Comparison of ENCODE assay signal across 8 mouse cellular contexts in the genomic region with DNA sequence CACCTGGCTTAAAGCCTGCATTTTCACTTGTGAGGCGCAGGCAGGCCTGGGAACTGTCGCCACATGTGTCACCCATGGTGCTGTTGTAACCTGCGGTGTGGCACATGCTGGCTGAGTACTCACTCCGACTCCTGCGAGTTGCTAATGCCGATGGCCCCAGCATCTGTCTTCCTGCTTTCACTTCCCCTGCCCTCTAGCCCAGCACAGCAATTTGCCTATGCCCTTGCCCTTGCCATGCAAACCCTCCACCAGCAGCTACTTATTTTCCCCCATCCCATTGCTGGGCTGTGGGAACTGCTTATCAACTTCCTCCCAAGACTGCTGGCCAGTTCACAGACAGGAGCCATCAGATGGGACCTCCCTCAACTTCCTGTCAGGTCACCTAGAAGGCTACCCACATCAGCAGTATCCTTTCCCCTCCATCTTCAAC. TPM values are rescaled to one million over a fixed set of nuclear protein-coding genes. Genes with fewer than 3 reads are reported as not detected.
A peak's percentile ranks its signal among the peaks of the same experiment; 100 is the strongest.
DNase-seq lines count a peak whose midpoint lies in the region; ATAC-seq lines count a peak whose summit lies in the region.

No protein-coding gene starts in this region.

- no peaks in the 10 kb centered on the region for H3K79me2 ChIP-seq in macrophage (ENCODE audit: inconsistent target)

- no peaks in the 10 kb centered on the region for H3K9me3 ChIP-seq in midbrain, embryonic 10.5 days (replicated peaks)
- H3K9me3 ChIP-seq in midbrain, embryonic 15.5 days: no peaks in the 10 kb centered on the region
- no peaks in the 10 kb centered on the region for H3K9me3 ChIP-seq in heart, embryonic 13.5 days
- H3K9me3 ChIP-seq in intestine, embryonic 15.5 days: no peaks in the 10 kb centered on the region

- H3K4me3 ChIP-seq in midbrain, embryonic 10.5 days: no peak overlapping the region
- no peak overlapping the region for H3K4me3 ChIP-seq in midbrain, embryonic 15.5 days
- H3K4me3 ChIP-seq in heart, embryonic 13.5 days: no peak overlapping the region
- H3K4me3 ChIP-seq in macrophage (ENCODE audit: inconsistent target): no peak overlapping the region
- no peak overlapping the region for H3K4me3 ChIP-seq in intestine, embryonic 15.5 days (replicated peaks)

- no peak overlapping the region for H3K4me2 ChIP-seq in midbrain, embryonic 15.5 days
- H3K4me2 ChIP-seq in heart, embryonic 13.5 days: no peak overlapping the region
- H3K4me2 ChIP-seq in intestine, embryonic 15.5 days (replicated peaks): no peak overlapping the region

- no peaks in the 10 kb centered on the region for H3K27me3 ChIP-seq in midbrain, embryonic 10.5 days (ENCODE audit: low read depth, poor library complexity, severe bottlenecking)
- no peaks in the 10 kb centered on the region for H3K27me3 ChIP-seq in midbrain, embryonic 15.5 days (replicated peaks)
- no peaks in the 10 kb centered on the region for H3K27me3 ChIP-seq in heart, embryonic 13.5 days (replicated peaks)
- no peaks in the 10 kb centered on the region for H3K27me3 ChIP-seq in intestine, embryonic 15.5 days (replicated peaks)

- H3K9ac ChIP-seq in midbrain, embryonic 15.5 days: no peak overlapping the region
- H3K9ac ChIP-seq in heart, embryonic 13.5 days: no peak overlapping the region
- H3K9ac ChIP-seq in intestine, embryonic 15.5 days: no peak overlapping the region

- peaks cover 28% of the 10 kb centered on the region for H3K4me1 ChIP-seq in midbrain, embryonic 10.5 days
- H3K4me1 ChIP-seq in midbrain, embryonic 15.5 days: peaks cover 14% of the 10 kb centered on the region
- peaks cover 61% of the 10 kb centered on the region for H3K4me1 ChIP-seq in heart, embryonic 13.5 days
- H3K4me1 ChIP-seq in intestine, embryonic 15.5 days (replicated peaks): peaks cover 23% of the 10 kb centered on the region

- intact Hi-C loops in left cerebral cortex, postnatal 14 days (cut with DNase I): loop anchor here (5.0 kb wide), 1 partner anchor 89 kb away; no protein-coding TSS in a partner anchor

- H3K36me3 ChIP-seq in midbrain, embryonic 10.5 days: peaks cover 24% of the 10 kb centered on the region
- no peaks in the 10 kb centered on the region for H3K36me3 ChIP-seq in midbrain, embryonic 15.5 days (replicated peaks)
- peaks cover 6% of the 10 kb centered on the region for H3K36me3 ChIP-seq in heart, embryonic 13.5 days
- no peaks in the 10 kb centered on the region for H3K36me3 ChIP-seq in macrophage (ENCODE audit: inconsistent target)
- peaks cover 3% of the 10 kb centered on the region; the same call in 1 of the 2 replicates for H3K36me3 ChIP-seq in intestine, embryonic 15.5 days

- peak overlapping the region; percentile 39; the same call in 1 of the 2 replicates for H3K27ac ChIP-seq in midbrain, embryonic 10.5 days (replicated peaks)
- H3K27ac ChIP-seq in midbrain, embryonic 15.5 days: no peak overlapping the region
- peak overlapping the region; percentile 53 for H3K27ac ChIP-seq in heart, embryonic 13.5 days (replicated peaks)
- H3K27ac ChIP-seq in macrophage: peak overlapping the region; percentile 51
- H3K27ac ChIP-seq in intestine, embryonic 15.5 days: no peak overlapping the region

- no peak for ATAC-seq in midbrain, embryonic 15.5 days (replicated peaks)
- 0 out of 2 replicates have a peak, but pooled peaks have one; percentile 32 for ATAC-seq in heart, embryonic 13.5 days (ENCODE audit: extremely low read depth, insufficient number of reproducible peaks, low FRiP score, low TSS enrichment)
- ATAC-seq in intestine, embryonic 15.5 days: no peak

- DNase-seq in midbrain, embryonic 10.5 days (ENCODE audit: low spot score): no peak
- DNase-seq in left cerebral cortex, postnatal 14 days (ENCODE audit: low spot score in 2 of 2): no peak
- DNase-seq in left cerebral cortex, adult 8-10 months (ENCODE audit: low spot score in 2 of 2): no peak
- no peak for DNase-seq in layer of hippocampus, adult 9-10 months (ENCODE audit: low spot score)

- WGBS in midbrain, embryonic 10.5 days: 94% methylated on average over 6 of the region's 6 CpGs
- WGBS in midbrain, embryonic 15.5 days: 95% methylated on average over 6 of the region's 6 CpGs
- 63% methylated on average over 6 of the region's 6 CpGs for WGBS in heart, embryonic 13.5 days
- 3% methylated on average over 6 of the region's 6 CpGs for WGBS in macrophage (ENCODE audit: missing documents)
- 89% methylated on average over 6 of the region's 6 CpGs for WGBS in intestine, embryonic 15.5 days

RNA-seq across cellular contexts. Expression of a gene that starts 21.8 kb away (rescaled TPM):
- polyA plus RNA-seq in midbrain, embryonic 10.5 days (2016; fragmentation: Nextera tagmentation; extraction: Ambion mirVana): 34.4 and 35.5 TPM in 2 replicates
- 47.4 and 48.7 TPM in 2 replicates for polyA plus RNA-seq in midbrain, embryonic 15.5 days (2015; fragmentation: Nextera tagmentation; extraction: Ambion mirVana)
- polyA plus RNA-seq in heart, embryonic 13.5 days (2015; fragmentation: Nextera tagmentation; extraction: Ambion mirVana): 33.8 and 37.9 TPM in 2 replicates
- 10 to 100 TPM in 17 of 26 experiments, 1 to 10 TPM in 9; 2.1 to 19.5 (median 13.4) TPM for total RNA-seq in macrophage (2018; cell fraction: chromatin; rRNA removed)
- 10 to 100 TPM; 13.3 to 20.7 (median 15.9) TPM for total RNA-seq in macrophage (2018; cell fraction: cytosol; rRNA removed)
- total RNA-seq in macrophage (2018; cell fraction: nucleus; rRNA removed): 10 to 100 TPM in 6 of 26 experiments, 1 to 10 TPM in 20; 3.5 to 14.3 (median 8.5) TPM
- polyA plus RNA-seq in macrophage (2018): 14.4 to 20.2 TPM (median 19.0 TPM) in 3 replicates
- 45.2 and 45.3 TPM in 2 replicates for polyA plus RNA-seq in intestine, embryonic 15.5 days (2015; fragmentation: Nextera tagmentation; extraction: Ambion mirVana)
- total RNA-seq in left cerebral cortex, postnatal 14 days (2021): 10 to 100 TPM; 18.1 to 19.4 TPM
- 10 to 100 TPM; 16.5 to 20.1 (median 17.6) TPM for total RNA-seq in left cerebral cortex, adult 8-10 months (2022)

RNA-seq across cellular contexts. Expression of a gene that starts 22.1 kb away (rescaled TPM):
- polyA plus RNA-seq in midbrain, embryonic 10.5 days (2016; fragmentation: Nextera tagmentation; extraction: Ambion mirVana): 111 and 113 TPM in 2 replicates
- polyA plus RNA-seq in midbrain, embryonic 15.5 days (2015; fragmentation: Nextera tagmentation; extraction: Ambion mirVana): 106 and 109 TPM in 2 replicates
- 84.7 and 93.3 TPM in 2 replicates for polyA plus RNA-seq in heart, embryonic 13.5 days (2015; fragmentation: Nextera tagmentation; extraction: Ambion mirVana)
- 10 to 100 TPM in 24 of 26 experiments, 1 to 10 TPM in 2; 5.2 to 61.8 (median 23.2) TPM for total RNA-seq in macrophage (2018; cell fraction: chromatin; rRNA removed)
- 10 to 100 TPM; 25.3 to 57.2 (median 43.1) TPM for total RNA-seq in macrophage (2018; cell fraction: cytosol; rRNA removed)
- total RNA-seq in macrophage (2018; cell fraction: nucleus; rRNA removed): 10 to 100 TPM in 25 of 26 experiments, 1 to 10 TPM in 1; 8.3 to 47.4 (median 24.8) TPM
- polyA plus RNA-seq in macrophage (2018): 30.3 to 42.1 TPM (median 35.4 TPM) in 3 replicates
- 99.9 and 101 TPM in 2 replicates for polyA plus RNA-seq in intestine, embryonic 15.5 days (2015; fragmentation: Nextera tagmentation; extraction: Ambion mirVana)
- 10 to 100 TPM; 60.8 to 67.3 TPM for total RNA-seq in left cerebral cortex, postnatal 14 days (2021)
- total RNA-seq in left cerebral cortex, adult 8-10 months (2022): 10 to 100 TPM; 58.0 to 60.8 (median 60.2) TPM

RNA-seq across cellular contexts. Expression of a gene that starts 29.2 kb away (rescaled TPM):
- 31.8 and 31.9 TPM in 2 replicates for polyA plus RNA-seq in midbrain, embryonic 10.5 days (2016; fragmentation: Nextera tagmentation; extraction: Ambion mirVana)
- polyA plus RNA-seq in midbrain, embryonic 15.5 days (2015; fragmentation: Nextera tagmentation; extraction: Ambion mirVana): 52.6 and 59.4 TPM in 2 replicates
- polyA plus RNA-seq in heart, embryonic 13.5 days (2015; fragmentation: Nextera tagmentation; extraction: Ambion mirVana): 19.7 and 24.5 TPM in 2 replicates
- 1 to 10 TPM in 18 of 26 experiments, under 1 TPM in 5, not detected in 3; 0.55 to 7.6 (median 2.5) TPM for total RNA-seq in macrophage (2018; cell fraction: chromatin; rRNA removed)
- 1 to 10 TPM in 22 of 26 experiments, under 1 TPM in 4; 0.42 to 9.0 (median 3.0) TPM for total RNA-seq in macrophage (2018; cell fraction: cytosol; rRNA removed)
- total RNA-seq in macrophage (2018; cell fraction: nucleus; rRNA removed): 10 to 100 TPM in 1 of 26 experiments, 1 to 10 TPM in 23, under 1 TPM in 2; 0.77 to 10.4 (median 3.8) TPM
- polyA plus RNA-seq in macrophage (2018): 2.2 to 4.5 TPM (median 4.1 TPM) in 3 replicates
- 35.4 and 35.7 TPM in 2 replicates for polyA plus RNA-seq in intestine, embryonic 15.5 days (2015; fragmentation: Nextera tagmentation; extraction: Ambion mirVana)
- 10 to 100 TPM; 52.5 to 76.3 TPM for total RNA-seq in left cerebral cortex, postnatal 14 days (2021)
- total RNA-seq in left cerebral cortex, adult 8-10 months (2022): 10 to 100 TPM; 35.6 to 58.9 (median 44.0) TPM

Comparison
In these comparisons a context has a peak if more than half of its experiments do, and no peak if none do; other contexts are left out.
1. H3K27ac ChIP-seq: peak in midbrain, embryonic 10.5 days (single experiment), heart, embryonic 13.5 days (single experiment) and macrophage (single experiment); none in midbrain, embryonic 15.5 days (single experiment) and intestine, embryonic 15.5 days (single experiment).